In the genomic region with DNA sequence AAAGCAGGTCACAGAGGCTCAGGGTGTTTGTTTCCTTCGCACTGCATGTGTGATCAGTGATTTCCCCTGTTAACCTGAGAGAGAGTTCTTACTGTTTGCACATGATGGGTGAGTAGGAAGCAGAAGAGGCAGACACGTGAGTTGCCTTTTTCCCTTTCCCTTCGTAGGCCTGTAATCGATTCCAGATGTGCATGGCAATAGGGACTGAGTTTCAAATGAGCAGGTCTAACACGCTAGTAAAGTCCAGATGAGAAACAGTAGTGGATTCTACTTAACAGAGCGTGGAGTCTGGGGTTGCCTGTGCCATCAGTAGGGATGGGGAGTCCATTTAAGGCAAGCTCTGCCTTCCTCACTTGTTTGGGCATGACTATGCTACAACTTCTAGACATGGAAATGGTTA, we compare ENCODE assay signal across 21 mouse cellular contexts.
A peak's percentile ranks its signal among the peaks of the same experiment; 100 is the strongest.
DNase-seq lines count a peak whose midpoint lies in the region; ATAC-seq lines count a peak whose summit lies in the region.
"Had no signal": no experiment of that assay in that cellular context is flagged by ENCODE, and none has a peak within 500 bp of the region (broad histone marks: within the 10 kb centered on the region; RNA-seq: fewer than 3 reads in every experiment).

No protein-coding gene starts in this region.

- no peak overlapping the region for H3K4me3 ChIP-seq in embryonic facial prominence, embryonic 10.5 days
- H3K4me3 ChIP-seq in limb, embryonic 10.5 days, result no peak overlapping the region
- H3K4me3 ChIP-seq: embryonic facial prominence, embryonic 15.5 days; gastrocnemius, adult 2 months had no signal

- H3K4me1 ChIP-seq in embryonic facial prominence, embryonic 10.5 days, result peaks cover 38% of the 10 kb centered on the region
- peaks cover 18% of the 10 kb centered on the region for H3K4me1 ChIP-seq in limb, embryonic 10.5 days

- H3K36me3 ChIP-seq in embryonic facial prominence, embryonic 10.5 days (replicated peaks), result peaks cover 100% of the 10 kb centered on the region
- peaks cover 89% of the 10 kb centered on the region for H3K36me3 ChIP-seq in limb, embryonic 10.5 days
- H3K36me3 ChIP-seq: embryonic facial prominence, embryonic 15.5 days had no signal

- 0 out of 2 replicates have a peak overlapping the region, but pooled peaks have one; percentile 14 for H3K27ac ChIP-seq in embryonic facial prominence, embryonic 10.5 days (replicated peaks)
- 0 out of 2 replicates have a peak overlapping the region, but pooled peaks have one; percentile 4 for H3K27ac ChIP-seq in limb, embryonic 10.5 days
- H3K27ac ChIP-seq: embryonic facial prominence, embryonic 15.5 days; gastrocnemius, adult 2 months had no signal

- no peaks in the 10 kb centered on the region for H3K27me3 ChIP-seq in embryonic facial prominence, embryonic 10.5 days (replicated peaks; ENCODE audit: low read depth, poor library complexity, severe bottlenecking)
- no peaks in the 10 kb centered on the region for H3K27me3 ChIP-seq in limb, embryonic 10.5 days (ENCODE audit: low read depth, poor library complexity, severe bottlenecking)
- H3K27me3 ChIP-seq: embryonic facial prominence, embryonic 15.5 days; Patski had no signal

- peak; percentile 74 for DNase-seq in embryo, embryonic 10.5 days (ENCODE audit: low spot score)
- DNase-seq in embryonic facial prominence, embryonic 10.5 days (ENCODE audit: low spot score), result peak; percentile 55
- peak; percentile 51 for DNase-seq in limb, embryonic 10.5 days (ENCODE audit: low spot score)
- peak; percentile 23 for DNase-seq in skeletal muscle tissue, adult 2 months (ENCODE audit: low read depth, low spot score)
- DNase-seq in cerebellum, postnatal 10 days, result no peak
- DNase-seq in adrenal gland, postnatal 10 days, result no peak
- DNase-seq: adrenal gland, adult 8-10 months; cerebellum, adult 9-11 months; gastrocnemius, adult 2 months; heart, adult 18-20 months; kidney, adult 2 months; kidney, postnatal 14 days; liver; midbrain, embryonic 14.5 days; right cerebral cortex, postnatal 25 days had no signal

- ATAC-seq in megakaryocyte, adult 5-6 weeks (ENCODE audit: poor library complexity, severe bottlenecking), result no peak
- ATAC-seq: forebrain, embryonic 16.5 days; inflammation-experienced regulatory T-cells, adult 6 months; lung, postnatal 0 days; Patski had no signal

- no peaks in the 10 kb centered on the region for H3K9me3 ChIP-seq in embryonic facial prominence, embryonic 10.5 days
- no peaks in the 10 kb centered on the region for H3K9me3 ChIP-seq in limb, embryonic 10.5 days (replicated peaks)
- H3K9me3 ChIP-seq: embryonic facial prominence, embryonic 15.5 days had no signal

- 46% methylated on average over 6 of the region's 6 CpGs for WGBS in embryonic facial prominence, embryonic 10.5 days
- 20% methylated on average over 6 of the region's 6 CpGs for WGBS in limb, embryonic 10.5 days

Comparison
In these comparisons a context has a peak if more than half of its experiments do, and no peak if none do; other contexts are left out.
1. DNase-seq: peak in embryo, embryonic 10.5 days (single experiment), embryonic facial prominence, embryonic 10.5 days (single experiment), limb, embryonic 10.5 days (single experiment) and skeletal muscle tissue, adult 2 months (single experiment); none in cerebellum, postnatal 10 days (0 of 2) and adrenal gland, postnatal 10 days (single experiment).